Mouse (Mus musculus): ENCODE data around the gene Galr2.
A peak's percentile ranks its signal among the peaks of the same experiment; 100 is the strongest.

Galr2 gene

DNA sequence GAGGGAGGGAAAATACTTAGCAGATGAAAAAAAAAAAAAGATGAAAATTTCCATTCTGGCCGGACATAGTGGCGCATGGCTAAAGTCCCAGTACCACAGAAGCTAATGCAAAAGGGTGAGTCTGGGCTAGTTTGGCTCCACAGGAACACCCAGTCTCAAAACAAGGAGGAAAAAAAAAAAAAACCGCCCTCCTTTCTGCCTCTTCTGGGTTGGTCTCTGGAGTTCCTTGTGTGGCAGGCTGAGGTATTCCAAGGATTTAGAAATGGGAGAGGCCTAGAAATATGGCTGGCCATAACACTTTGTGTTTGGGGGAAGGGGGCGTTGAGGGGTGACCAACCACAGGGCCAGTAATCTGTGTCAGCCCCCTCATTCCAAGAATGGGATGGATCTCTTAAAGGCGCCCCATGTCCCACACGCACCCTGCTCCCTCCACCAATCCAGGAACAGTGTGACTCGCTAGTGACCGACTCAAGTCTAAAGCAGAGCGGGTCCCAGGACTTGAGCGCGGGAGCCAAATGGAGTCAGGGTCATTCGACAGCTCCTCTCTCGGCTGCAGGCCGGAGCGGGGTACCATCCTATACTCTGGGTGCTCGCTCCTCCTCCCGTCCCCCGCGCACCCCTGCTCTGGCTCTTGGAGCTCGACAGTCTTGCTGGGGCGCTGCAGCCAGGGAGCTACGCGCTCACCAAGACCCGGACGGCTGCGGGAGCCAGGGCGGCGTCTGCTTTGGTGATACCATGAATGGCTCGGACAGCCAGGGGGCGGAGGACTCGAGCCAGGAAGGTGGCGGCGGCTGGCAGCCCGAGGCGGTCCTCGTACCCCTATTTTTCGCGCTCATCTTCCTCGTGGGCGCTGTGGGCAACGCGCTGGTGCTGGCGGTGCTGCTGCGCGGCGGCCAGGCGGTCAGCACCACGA is at the start of gene Galr2:
TSS of gene Galr2 (plus strand) at position 189 of the 913 bp plus-strand sequence.
- no peak for DNase-seq (ENCODE audit: low spot score)

DNA sequence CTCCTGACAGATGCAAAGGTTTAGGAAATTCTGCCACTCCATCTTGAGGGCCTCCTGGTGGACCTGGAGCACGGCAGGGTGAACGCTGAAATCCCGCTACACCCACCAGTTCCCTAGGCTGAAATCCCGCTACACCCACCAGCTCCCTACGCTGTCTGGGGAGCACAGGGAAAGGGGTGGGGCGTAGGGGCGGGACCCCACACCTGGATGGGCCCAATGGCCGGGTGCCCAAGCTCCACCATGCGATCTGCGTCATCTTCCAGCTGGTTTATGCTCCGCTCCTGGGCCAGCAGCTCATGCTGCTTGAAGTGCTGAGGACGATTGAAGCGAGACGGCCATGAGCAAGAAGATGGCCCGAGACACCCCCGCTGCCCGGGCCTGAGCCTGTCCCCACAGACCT is 48.3 kb upstream of the Galr2 start:
- DNase-seq (ENCODE audit: low spot score), result no peak

DNA sequence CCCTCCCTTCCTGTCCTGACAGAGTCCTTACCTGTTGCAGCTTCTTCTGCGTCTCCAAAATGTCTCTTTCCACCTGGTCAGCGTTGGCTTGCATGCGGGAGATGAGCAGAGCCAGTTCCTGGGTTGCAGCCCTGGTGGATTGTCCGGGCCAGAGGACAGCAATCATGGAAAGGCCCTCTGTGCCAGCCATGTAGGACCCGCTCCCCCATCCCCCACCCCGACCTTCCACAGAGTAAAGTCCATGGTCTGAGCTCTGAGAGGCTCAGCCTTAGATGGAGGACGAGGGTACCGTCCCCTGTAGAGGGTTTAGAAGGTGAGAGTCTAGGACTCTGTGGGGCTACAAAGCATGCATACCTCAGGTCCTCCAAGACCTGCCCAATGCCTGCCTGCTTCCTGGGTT is 45.8 kb upstream of the Galr2 start:
- no peak for DNase-seq (ENCODE audit: low spot score)

DNA sequence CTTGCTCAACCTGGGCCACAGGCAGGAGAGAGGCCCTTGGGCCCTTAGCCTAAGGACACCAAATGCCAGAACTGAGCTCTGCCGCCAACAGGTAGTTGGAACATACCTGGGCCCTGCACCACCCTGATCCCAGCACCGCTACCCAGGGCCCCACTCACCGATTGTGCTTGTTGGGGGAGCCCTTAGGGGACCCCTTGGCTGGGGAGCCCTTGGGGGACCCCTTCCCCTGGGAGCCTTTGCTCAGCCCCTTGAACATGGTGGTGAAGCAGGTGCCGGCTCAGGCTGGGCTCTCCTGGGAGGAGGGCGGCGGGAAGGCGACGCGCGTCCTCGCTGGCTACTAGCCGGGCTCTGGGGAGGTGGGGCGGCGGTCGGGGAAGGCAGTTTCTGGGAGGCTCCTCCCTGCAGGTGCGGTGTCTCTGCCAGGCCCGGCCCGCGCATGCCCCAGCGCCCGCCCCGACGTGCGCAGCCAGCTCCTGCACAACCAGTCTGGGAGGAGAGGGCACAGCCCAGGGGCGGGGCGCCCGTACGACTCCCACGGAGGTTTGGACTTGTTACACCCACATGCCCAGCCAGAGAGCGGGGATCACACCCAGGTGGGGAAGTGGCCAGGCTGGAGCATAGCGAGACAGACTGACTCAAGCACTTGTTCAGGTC is 42.9 kb upstream of the Galr2 start, which contains the start of gene Evpl:
TSS of gene Evpl (minus strand) at position 336 of the 654 bp plus-strand sequence.
- DNase-seq (ENCODE audit: low spot score), result peak; percentile 79

DNA sequence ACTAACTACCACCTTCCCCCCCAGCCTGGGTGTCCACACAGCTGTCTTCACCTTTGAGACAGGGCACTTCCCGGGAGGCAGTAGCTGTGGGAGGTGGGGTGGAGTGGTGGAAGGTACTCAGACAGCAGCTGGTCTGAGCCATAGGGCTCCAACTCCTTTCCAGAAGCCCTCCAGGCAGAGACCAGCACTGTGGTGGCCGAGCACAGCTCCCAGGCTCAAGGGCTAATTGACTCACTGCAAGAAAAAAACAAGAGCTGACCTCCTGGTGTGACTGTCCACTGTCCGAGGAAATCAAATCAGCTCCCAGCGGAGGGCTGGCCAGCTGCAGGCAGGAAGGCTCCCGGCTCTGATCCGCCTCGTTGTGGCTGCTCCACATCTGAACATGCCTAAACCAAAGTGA is 40.9 kb upstream of the Galr2 start:
- DNase-seq (ENCODE audit: low spot score), result no peak

DNA sequence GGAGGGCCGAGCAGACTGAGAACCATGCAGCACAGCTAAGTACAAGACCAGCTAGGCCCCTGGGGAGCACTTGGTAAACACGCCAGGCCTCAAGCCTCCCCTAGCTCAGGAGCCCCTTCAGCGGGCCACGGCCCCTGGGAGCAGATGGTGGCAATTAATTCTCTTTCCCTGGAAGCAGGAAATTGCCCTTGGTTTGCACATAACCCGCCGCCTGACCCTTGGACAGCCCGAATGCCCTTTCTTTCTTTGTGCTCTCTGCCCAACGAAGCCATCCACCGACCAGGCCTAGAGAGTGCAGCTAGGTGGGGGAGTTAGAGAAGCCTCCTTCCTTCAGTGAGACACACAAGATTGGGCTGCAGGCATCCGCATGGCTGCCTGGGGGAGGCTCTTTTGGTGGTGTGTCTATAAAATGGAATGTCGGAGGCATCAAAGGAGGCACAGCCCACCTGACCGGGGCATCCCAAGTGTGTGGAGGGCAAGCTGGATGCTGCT is 38.9 kb upstream of the Galr2 start:
- no peak for DNase-seq (ENCODE audit: low spot score)

DNA sequence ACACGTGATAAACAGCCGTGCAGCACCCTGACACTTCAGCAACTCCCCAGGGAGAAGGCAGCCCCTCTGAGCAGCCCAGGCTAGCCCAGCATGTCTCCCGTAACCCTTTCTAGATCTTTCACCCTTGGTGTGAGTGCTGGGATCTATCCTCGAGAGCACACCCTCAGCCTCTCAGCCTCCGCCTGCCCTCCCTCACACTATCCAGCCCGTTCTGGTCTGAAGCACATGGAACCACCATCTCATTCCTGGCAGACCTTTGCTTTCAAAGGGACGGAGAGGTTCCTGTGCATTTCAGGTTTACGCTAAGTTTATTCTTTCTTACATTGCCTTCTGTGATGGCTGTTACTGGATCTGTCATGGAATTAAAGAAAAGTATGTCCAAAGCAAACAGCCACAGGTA is 36.2 kb upstream of the Galr2 start:
- DNase-seq (ENCODE audit: low spot score), result no peak

DNA sequence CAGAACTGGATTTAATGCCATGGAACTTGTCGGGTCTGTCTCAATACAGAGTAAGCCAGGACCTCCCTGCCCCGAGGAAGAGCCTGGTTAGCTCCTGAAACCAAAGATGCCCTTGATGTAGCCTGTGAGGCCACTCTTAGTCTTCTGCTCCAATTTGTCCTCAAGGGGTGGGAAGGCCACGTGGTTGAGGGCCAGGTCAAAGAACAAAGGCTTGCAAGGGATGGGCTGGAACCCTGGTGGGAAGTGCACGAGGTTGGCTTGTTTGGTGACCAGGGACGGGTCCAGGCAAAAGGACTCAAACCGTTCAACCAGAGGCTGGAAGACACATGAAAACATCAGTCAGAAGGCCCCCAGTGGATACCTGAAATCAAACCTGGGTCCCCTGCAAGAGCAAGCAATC is 35.1 kb upstream of the Galr2 start:
- no peak for DNase-seq (ENCODE audit: low spot score)

DNA sequence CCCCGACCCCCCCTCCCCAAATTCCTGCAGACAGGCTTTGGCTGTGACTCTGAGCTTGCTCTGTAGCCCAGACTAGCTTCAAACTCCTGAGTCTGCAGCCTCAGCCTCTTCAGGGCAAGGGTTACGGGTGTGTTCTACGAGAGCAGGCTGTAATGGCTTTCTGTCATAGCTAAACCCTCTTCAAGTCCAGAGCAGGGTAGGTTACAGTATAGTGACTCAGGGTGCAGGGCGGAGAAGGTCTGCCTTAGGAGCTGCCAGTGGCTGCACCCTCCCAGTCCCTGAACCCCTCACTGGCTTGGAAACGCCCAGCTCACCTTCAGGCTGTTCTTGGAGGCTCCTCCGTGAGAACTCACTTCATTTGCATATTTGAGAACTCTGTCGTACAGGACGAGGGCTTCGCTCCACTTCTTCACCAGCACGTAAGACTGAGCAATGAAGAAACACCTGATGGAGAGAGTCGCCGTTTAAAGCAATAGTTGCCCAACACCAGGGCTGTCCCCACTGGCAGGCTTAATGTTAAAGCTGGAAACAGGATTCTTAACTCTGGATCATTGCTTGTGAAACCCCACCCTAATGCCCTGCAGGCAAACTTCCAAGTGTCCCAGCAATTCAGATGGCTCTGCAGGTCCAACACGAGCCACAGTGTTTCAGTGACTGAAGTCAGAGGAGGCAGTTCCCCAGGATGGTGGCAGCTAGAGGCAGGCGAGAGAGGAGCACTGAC is 33.1 kb upstream of the Galr2 start:
- no peak for DNase-seq (ENCODE audit: low spot score)

DNA sequence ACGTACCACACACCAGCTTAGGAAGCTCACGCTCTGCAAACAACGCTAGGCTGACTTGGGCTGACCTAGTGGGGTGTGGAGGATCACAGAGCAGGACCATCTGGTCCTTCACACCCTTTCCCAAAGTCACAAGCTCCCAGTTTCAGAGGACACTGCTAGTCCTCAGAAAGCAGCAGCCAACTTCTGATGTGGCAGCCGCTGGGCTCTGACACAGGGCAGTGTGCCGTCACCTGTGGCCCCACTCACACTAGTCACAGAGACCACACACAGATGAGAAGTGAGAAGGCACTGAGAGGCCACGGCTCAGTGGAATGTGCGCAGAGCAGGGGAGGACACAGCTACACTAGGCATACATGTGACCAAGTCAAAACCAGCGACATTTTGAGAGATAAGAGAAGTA is 29.8 kb upstream of the Galr2 start:
- no peak for DNase-seq (ENCODE audit: low spot score)

DNA sequence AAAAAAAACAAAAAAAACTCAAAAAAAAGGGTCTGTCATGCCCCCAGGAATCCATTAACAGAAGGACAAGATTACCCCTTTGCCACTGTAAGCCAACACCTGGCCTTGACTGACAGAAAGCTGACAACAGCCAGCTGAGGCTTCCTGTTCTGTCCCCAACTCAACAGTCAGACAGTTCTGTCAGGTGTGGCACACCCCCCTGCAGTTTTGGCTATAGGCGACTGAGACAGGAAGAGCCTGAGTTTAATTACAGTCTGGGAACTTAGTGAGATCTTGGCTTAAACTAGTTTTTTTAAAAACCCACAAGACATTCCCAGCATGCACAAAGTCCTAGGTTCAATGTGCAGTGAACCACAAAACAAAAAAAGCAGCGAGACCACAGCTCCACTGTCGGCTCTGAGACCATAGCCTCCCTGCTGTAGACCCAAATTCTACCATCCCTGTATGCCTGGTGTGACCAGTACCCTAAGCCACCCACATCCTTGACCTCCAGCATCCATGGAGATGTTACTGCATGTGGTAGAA is 27.6 kb upstream of the Galr2 start:
- no peak for DNase-seq (ENCODE audit: low spot score)

DNA sequence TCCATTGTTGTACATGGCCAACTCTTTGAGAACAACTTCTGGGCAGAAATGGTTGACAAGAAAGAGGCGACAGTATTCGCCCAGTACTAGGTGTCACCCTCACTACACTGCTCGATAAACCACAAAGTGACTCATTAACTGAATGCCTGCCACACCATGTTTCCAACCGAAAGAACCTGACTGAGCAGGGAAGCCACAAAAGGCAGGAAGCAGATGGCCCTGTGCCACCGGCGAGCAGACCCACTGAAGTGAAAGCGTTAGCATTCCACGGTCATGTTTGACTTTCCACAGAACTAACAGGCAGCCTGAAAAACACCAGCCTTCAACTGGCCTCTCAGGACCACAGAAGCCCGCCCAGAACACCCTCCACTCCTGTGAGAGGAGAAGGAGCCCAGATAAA is 26.1 kb upstream of the Galr2 start:
- no peak for DNase-seq (ENCODE audit: low spot score)

DNA sequence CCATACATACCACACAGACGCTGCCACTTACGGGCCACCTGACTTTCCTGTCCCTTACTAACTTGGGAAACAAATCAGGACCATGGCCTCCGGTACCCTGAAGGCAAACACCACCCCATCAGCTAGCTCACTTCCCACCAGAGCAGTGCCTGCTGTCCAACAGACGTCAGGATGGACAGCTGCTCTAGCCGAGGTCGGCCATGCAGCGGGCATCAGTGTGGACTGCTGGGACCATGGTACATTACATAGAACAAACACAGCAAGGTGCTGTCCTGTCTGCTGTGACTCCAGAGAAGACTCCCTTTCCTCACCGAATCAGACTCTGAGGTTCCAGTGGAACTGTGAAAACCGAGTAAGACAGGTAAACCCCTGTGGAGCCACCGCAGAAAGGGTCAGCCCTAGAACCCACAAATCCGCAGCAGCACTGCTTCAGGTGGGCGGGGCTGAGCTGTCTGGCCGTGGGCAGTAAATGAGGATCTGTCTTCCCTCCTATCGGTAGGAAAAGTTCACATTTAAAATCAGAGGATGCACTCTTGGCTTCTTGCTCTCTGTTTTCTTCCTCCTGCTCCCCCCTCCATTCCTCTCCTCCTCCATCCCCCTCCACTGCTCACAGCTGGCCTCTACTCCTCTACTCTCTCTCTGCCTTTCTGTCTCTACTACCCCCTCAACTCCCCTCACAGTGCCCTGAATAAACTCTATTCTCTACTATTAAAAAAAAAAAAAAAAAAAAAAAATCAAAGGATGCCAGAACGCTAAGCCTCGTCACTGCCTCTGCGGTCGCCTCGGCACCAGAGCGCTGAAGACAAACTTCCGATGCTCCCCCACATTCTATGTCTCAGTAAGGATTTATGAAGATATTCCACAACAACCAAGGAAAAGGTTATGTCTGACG is 25.4 kb upstream of the Galr2 start:
- no peak for DNase-seq (ENCODE audit: low spot score)

DNA sequence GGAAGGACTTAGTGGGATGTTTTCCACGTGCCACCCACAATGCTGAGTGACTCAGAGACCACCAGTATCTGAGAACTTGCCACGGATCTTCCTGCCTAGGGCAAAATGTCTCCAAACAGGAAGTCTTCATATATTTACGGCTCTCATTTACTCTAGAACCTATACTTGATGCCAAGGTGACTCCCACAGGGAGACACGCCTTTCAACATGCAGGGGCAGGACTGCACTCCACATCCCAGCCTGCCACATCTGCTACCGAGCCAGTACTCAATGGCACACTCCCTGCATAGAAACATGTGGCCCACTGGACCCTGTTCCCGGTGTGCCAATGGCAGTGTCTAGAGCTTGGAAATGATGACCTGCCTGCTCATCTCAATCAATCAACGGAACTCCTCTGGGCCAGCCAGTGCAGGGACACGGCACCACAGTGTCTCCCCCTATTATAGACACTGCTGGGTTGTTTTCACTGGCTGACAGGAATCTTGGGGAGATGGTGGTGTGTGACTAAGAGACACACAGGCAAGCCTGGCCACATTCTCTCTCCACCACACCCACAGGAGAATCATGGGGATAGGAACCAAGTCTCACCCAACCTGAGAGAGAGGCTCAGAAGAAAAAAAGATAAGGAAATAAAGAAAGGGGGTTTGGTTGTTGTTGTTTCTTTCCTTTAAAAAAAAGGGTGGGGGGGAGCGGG is 24.6 kb upstream of the Galr2 start:
- DNase-seq (ENCODE audit: low spot score), result no peak

DNA sequence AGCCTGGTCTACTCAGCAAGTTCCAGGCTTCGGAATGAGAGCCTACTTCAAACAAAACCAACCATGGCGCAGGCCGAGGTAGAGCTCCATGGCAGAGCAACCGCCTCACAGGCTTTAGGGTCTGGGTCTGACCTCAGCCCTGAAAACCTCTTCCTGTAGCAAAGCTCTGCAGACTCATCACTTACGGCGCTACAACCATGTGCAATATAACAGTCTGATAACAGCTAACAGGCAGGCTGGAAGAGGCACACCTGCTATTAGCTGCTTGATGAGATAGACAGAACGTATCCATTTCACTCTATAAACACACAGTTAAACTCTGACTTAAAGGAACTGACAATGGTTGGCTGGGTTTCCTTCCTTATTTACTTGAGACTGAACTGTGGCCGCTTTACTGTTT is 21.3 kb upstream of the Galr2 start:
- DNase-seq (ENCODE audit: low spot score), result no peak

DNA sequence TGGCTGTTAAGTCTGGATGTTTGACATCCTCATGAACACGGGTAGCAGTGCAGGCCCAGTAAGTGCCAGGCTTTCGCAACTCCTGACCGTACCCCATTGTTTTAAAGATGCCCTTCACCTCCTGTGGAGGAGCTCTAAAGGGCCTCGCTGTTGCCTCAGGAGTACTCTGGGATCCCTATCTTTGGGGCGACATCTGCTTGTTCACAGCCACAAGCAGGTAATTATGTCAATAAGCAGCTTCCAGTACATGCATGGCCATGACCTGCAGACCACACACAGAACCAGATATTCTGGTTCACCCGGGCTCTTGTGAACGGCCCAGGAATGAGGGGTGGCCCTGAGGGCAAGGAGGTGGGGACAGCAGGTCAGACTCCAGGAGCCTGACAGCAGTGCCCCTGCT is 20.5 kb upstream of the Galr2 start:
- DNase-seq (ENCODE audit: low spot score), result no peak

DNA sequence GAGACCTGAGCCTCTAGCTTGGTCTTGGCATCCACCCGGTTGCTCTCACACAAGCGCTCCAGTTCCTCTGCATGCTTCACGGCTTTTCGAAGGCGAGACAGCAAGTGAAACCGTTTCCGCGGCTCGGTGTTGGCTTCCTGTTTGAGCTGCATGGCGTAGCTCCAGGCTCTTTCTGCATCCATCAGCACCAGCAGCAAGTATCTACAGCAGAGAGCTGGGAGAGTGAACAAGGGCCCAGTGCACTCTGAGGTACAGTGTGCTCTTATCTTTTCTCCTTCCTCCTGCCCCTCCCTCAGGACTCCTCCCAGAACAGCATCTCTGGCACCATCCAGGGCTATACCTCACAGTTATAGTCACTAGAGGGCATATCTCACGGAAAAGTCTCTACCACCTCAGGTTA is 15.4 kb upstream of the Galr2 start:
- DNase-seq (ENCODE audit: low spot score), result no peak

DNA sequence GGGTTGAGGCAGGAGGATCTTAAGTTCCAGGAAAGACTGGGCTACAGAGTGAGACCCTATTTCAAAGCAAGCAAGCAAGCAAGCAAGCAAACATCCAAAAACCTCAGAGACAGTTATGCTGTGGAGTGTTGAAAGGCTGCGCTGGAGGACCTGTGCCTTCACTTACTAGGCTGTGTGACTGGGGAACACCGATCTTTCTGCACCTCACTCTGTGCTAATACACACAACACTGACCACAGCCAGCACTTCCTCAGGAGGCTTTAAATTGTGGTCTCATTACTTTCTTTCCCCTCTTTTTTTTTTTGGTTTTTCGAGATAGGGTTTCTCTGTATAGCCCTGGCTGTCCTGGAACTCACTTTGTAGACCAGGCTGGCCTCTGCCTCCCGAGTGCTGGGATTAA is 14.9 kb upstream of the Galr2 start:
- DNase-seq (ENCODE audit: low spot score), result no peak

DNA sequence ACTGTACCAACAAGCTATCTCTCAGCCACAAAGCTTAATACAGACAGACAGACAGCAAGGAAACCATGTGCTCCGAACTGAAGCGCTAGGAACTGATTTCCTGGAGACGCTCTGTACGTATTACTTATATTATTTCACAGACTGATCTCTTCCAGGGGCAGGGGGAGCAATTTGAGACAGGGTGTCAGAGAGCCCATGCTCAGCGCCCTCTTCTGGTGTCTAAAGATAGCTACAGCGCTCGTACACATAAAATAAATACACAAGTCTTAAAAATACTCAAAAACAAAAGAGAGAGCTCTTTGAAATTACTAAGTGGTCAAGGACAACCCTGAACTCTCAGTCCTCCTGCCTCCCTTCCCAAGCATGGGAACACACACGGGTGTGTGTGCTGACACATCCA is 13.1 kb upstream of the Galr2 start:
- DNase-seq (ENCODE audit: low spot score), result no peak

DNA sequence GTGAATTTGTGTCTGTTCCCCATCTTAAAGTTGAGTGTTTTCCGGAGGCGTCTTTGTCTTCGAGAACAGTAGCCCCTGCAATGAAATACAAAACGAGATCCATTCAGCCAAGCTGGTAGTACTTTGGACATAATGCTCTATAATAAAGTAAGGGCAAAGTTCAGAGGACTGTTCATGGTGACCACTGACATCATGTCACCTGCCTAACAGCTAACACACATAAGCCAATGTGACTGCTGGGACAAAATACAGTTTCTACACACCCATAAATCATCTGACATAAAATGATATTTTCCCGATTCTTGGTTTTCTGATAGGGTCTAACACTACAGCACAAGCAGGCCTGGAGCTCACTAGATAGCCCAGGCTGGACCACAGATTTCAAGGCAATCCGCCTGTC is 12.4 kb upstream of the Galr2 start:
- DNase-seq (ENCODE audit: low spot score), result no peak

DNA sequence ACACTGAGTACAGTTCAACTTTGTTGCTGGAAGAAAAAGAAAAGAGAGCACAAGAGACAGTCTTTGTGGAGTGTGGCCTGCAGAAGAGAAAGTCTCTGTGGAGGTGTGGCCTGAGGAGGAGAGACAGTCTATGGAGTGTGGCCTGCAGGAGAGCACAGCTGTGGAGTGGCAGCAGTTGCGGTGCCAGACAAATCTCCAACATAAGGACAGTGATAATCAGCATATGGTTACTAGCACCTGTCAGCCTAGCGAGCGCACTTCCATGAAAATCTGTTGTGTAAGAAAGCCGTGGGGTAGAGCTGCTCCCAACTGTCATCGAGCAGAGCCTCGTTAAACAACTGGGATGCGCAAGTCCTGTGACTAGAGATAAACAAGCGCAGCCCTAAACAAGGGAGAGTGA is 11.2 kb upstream of the Galr2 start:
- DNase-seq (ENCODE audit: low spot score), result no peak

Measured in ovary, postnatal 36 days (tissue).